Mouse (Mus musculus) frontal cortex, adult (tissue): ENCODE results near the gene Pkn2.

Experiments
- ATAC-seq: cut with Nextera tagmentation; 2 replicates; pipeline ENCODE4 v1.9.2; 2017; ENCODE audit warnings: mild to moderate bottlenecking, moderate library complexity, mixed read lengths; ENCODE audit not compliant: low TSS enrichment

Gene Pkn2

GRCm38 (mm10) chr3:142743973-142744898 lies 137.6 kb downstream of the Pkn2 start:
- ATAC-seq = no peak
